Mouse (Mus musculus) forebrain, embryonic 11.5 days (tissue): ENCODE measurements at regions not wholly inside any gene's neighbourhood (a gene's known extent, or its start where the extent isn't known, plus 50 kb on each side); places are given as distances from the start of the nearest gene placed in this dataset.

Experiments used
- ATAC-seq: fragments of 200-750 bp; cut with Nextera tagmentation; replicated peaks from 2 replicates; pipeline ENCODE4 v1.8.0; 2017; ENCODE audit warnings: moderate TSS enrichment; ENCODE audit not compliant: low FRiP score
- DNase-seq: peaks from one replicate; pipeline ENCODE4 v3.0.0-alpha.2; 2017; ENCODE audit warnings: low spot score
- H3K27ac ChIP-seq: fragments of 300-500 bp; sonication (generic); 2 replicates; pipeline ENCODE4 v1.5.1; 2014; ENCODE audit warnings: low read depth, low read length
- H3K27me3 ChIP-seq: fragments of 300-500 bp; sonication (generic); 2 replicates; pipeline ENCODE4 v1.6.1; 2014; ENCODE audit warnings: mild to moderate bottlenecking, low read length, mixed read lengths; ENCODE audit not compliant: control insufficient read depth, insufficient read depth
- H3K36me3 ChIP-seq: fragments of 300-500 bp; sonication (generic); 2 replicates; pipeline ENCODE4 v1.6.1; 2014; ENCODE audit warnings: mild to moderate bottlenecking, low read length, moderate library complexity, mixed read lengths; ENCODE audit not compliant: control insufficient read depth, insufficient read depth
- H3K4me1 ChIP-seq: fragments of 300-500 bp; sonication (generic); replicated peaks from 2 replicates; pipeline ENCODE4 v1.6.1; 2014; ENCODE audit warnings: low read length, mixed read lengths; ENCODE audit not compliant: control insufficient read depth, insufficient read depth
- H3K4me2 ChIP-seq: fragments of 300-500 bp; sonication (generic); 2 replicates; pipeline ENCODE4 v1.6.1; 2014; ENCODE audit warnings: low read depth, mild to moderate bottlenecking, low read length, moderate library complexity, mixed read lengths; ENCODE audit not compliant: severe bottlenecking
- H3K4me3 ChIP-seq: fragments of 300-500 bp; sonication (generic); 2 replicates; pipeline ENCODE4 v1.5.1; 2014; ENCODE audit warnings: low read depth, low read length
- H3K9ac ChIP-seq: fragments of 300-500 bp; sonication (generic); 2 replicates; pipeline ENCODE4 v1.6.1; 2014; ENCODE audit warnings: low read length
- H3K9me3 ChIP-seq: fragments of 300-500 bp; sonication (generic); 2 replicates; pipeline ENCODE4 v1.6.1; 2016; ENCODE audit warnings: low read length, mixed read lengths; ENCODE audit not compliant: control insufficient read depth
- WGBS: fragments of 180-500 bp; shearing (Covaris S2); extraction: QIAGEN DNeasy Blood & Tissue Kit; methylation state at CpG from one replicate; pipeline ENCODE4 v1.1.7; 2014; 5-methylcytosine and 5-hydroxymethylcytosine counted together

DNA sequence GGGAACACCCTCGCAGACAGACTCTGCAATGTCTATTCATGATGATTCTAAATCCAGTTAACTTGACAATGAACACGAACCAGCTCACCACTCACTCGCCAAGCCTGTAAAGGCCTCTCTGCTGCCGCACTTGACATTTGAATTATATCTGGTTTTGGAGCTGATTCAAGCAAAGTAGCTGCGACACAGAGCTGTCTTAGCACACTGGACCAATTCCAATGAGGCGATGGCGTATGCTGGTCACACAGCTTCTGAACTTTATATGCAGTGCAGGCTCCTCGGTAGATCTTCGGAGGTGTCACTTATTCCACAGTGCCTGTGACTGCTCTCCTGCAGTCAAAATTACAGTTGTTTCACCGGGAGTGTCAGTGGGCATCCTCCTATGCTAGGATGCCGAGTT is 115.4 kb downstream of the Hhipl2 start:
- ATAC-seq (no peak), DNase-seq (no peak)
- Histone ChIP-seq H3K9ac (no peak overlapping the region), H3K27ac (no peak overlapping the region), H3K4me3 (no peak overlapping the region), H3K36me3 (no peaks in the 10 kb centered on the region), H3K4me2 (no peak overlapping the region), H3K27me3 (no peaks in the 10 kb centered on the region), H3K9me3 (no peaks in the 10 kb centered on the region), H3K4me1 (no peaks in the 10 kb centered on the region)
- WGBS: 90% methylated on average over 11 of the region's 11 CpGs

DNA sequence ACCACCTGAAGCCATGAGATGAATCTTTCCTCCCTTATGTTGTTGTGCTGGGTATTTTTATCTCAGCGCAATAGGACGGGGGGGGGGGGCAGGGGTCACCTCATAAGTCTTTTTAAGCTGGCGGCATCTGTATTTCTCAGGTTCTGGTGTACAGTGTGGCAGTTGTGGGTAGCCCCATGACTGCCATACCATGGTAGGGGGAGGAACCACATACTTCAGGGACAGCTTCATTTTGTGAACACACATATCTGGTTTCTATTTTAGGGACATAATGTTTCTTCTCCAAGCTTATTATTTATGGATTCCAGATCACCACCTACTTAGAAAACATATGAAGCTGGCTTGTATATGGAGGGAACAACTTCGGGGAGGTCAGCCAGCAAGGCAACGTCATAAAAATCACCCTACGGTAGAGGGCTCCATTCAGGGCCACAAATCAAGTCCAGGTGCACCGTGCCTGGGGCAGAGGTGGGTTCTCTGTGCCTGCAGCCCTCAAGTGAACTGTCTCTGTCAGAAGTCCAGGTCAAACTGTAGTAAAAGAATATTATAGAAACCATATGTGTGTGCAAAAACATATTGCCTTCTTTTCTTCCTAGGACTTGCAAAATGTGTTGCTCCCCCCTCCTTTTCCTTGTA is 130.9 kb downstream of the Hhipl2 start:
- Histone ChIP-seq H3K9ac (no peak overlapping the region), H3K36me3 (no peaks in the 10 kb centered on the region), H3K27me3 (no peaks in the 10 kb centered on the region), H3K4me2 (no peak overlapping the region), H3K4me1 (no peaks in the 10 kb centered on the region), H3K4me3 (no peak overlapping the region), H3K27ac (no peak overlapping the region), H3K9me3 (no peaks in the 10 kb centered on the region)
- WGBS: 86% methylated on average over 7 of the region's 7 CpGs
- ATAC-seq (no peak), DNase-seq (no peak)

DNA sequence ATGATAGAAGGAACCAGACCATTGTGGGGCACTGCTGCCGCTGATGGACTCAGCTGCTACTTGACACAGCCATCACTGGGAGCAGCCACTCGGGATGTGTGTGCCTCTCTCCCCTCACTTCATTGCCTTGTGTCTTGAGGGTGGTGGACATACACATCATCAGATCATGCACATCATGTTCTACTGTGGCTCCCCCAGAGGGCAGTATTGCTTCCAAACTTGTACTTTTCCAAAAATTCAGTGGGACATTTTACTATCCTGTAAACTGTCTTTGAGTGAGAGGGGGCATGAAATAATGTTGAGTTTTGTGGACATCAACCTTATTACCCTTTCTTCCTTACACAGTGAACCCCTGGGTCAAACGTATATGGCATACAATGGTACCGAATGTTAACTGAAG is 134.6 kb downstream of the Hhipl2 start:
- Histone ChIP-seq H3K4me1 (no peaks in the 10 kb centered on the region), H3K9me3 (no peaks in the 10 kb centered on the region), H3K36me3 (no peaks in the 10 kb centered on the region), H3K9ac (no peak overlapping the region), H3K27ac (no peak overlapping the region), H3K4me3 (no peak overlapping the region), H3K27me3 (no peaks in the 10 kb centered on the region), H3K4me2 (no peak overlapping the region)
- no peak for DNase-seq
- WGBS: 94% methylated on average over 4 of the region's 4 CpGs
- no peak for ATAC-seq

DNA sequence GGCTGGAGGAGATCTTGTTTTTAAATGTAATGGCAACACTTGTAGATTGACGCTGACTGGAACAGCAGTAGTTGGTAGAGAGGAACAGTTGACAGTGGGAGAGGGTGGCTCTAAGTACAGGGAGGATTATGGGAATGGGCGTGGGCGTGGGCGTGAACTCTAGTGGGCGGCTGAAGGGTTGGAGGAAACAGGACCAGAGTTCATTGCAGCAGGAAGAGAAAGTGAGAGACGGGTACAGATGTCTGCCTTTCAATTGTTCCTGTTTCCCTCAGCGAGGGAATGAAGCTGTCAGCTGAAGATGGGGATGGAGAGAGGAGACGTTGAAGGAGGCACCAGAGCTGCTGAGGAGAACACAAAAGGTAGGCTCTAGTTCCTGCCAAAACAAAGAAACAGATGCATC is 135.2 kb downstream of the Hhipl2 start:
- H3K4me1 ChIP-seq: no peaks in the 10 kb centered on the region
- no peaks in the 10 kb centered on the region for H3K36me3 ChIP-seq
- H3K27me3 ChIP-seq: no peaks in the 10 kb centered on the region
- no peak overlapping the region for H3K4me2 ChIP-seq
- H3K4me3 ChIP-seq: no peak overlapping the region
- 86% methylated on average over 8 of the region's 8 CpGs for WGBS
- ATAC-seq (no peak), DNase-seq (no peak)
- no peak overlapping the region for H3K9ac ChIP-seq
- H3K9me3 ChIP-seq: no peaks in the 10 kb centered on the region
- no peak overlapping the region for H3K27ac ChIP-seq

DNA sequence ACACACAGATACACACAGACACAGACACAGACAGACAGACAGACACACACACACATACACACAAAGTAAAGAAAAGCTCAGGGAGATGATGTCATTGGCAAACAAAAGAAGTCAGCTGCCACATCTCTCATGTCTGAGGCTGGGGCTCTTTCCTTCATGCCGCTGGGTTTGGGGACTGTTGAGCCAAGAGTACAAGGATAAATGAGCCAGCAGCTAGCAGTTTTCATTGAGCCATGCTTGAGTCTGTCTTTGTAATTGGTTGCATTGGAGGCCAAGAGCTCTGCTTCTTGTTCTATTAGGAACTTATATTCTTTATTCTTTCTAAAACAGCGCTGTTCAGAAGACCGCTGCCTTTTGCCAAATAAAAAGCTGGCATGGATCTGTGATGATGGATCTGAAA is 144.8 kb downstream of the Hhipl2 start:
- DNase-seq (no peak), ATAC-seq (no peak)
- 90% methylated on average over 3 of the region's 3 CpGs for WGBS

DNA sequence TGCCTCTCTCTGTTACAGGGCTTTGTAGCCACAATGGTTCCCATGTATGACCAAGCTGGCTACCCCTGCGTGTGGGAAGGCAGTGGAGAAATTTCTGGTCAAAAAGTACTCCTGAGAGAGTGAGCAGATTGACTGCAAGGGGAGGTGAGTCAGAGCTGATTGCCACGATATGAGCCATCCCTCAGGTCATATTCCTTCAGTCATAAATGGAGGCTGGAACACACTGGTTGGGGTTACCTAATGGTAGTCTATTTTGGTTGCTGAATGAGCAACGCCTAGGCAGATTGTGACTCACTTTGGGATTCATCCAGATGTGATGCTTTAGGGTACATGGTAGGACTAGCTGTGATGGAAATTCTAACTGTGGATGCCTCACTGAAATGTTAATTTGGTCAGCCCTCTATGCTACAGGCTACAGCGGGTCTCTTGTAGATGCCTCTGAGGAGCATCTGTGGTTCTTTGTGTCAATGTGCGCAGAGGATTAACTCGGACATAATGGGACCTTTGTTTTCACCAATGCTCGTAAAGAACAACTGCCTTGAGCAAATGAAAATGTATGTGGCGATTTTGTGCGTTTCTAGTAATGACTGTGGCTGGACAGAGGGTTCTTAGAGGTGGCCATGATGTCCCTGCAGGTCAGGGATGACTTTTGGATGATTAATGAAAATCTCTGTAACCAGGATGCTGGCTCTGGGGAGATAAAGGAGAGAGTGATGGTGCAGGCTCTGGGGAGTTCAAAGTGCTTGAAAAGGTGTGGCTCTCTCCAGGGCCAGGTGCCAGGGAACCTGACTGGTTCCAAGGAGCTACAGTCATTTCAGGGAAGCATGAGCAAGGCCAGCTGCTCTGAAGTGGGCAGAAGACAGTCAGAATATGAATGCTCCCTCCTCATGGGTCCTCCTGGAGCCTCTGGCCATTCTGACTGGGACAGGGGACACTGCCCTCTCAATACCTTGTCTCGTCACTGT is 155.9 kb downstream of the Hhipl2 start:
- 47% methylated on average over 10 of the region's 10 CpGs for WGBS

More for the DNA sequence above, 144.8 kb downstream of the Hhipl2 start:
- Histone ChIP-seq H3K9me3 (no peaks in the 10 kb centered on the region), H3K4me2 (no peak overlapping the region), H3K27ac (no peak overlapping the region), H3K27me3 (no peaks in the 10 kb centered on the region), H3K4me1 (no peaks in the 10 kb centered on the region), H3K4me3 (no peak overlapping the region), H3K9ac (no peak overlapping the region), H3K36me3 (no peaks in the 10 kb centered on the region)

DNA sequence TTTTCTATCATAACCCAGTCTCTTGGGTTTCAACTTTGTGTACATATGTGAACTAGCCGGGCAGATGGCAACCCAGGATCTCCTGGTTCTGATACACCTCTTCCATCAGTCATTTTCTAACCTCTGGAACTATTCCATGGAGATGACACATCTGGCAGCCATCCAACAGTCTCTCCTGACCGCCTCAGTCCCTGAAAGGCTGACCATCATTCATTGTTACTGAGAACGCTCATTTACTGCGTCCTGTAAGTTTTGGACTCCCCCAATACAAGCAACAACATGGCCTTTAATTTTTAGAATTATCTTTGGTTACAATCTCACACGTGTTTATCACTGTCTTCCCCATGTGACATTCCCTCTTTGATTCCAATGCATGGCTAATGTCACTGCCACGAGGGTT is 166.8 kb downstream of the Hhipl2 start:
- 84% methylated on average over 6 of the region's 6 CpGs for WGBS
- no peak overlapping the region for H3K4me3 ChIP-seq
- H3K27ac ChIP-seq: no peak overlapping the region
- no peaks in the 10 kb centered on the region for H3K9me3 ChIP-seq
- ATAC-seq (no peak), DNase-seq (peak; percentile 25)
- no peaks in the 10 kb centered on the region for H3K4me1 ChIP-seq
- no peak overlapping the region for H3K9ac ChIP-seq
- no peaks in the 10 kb centered on the region for H3K27me3 ChIP-seq
- no peak overlapping the region for H3K4me2 ChIP-seq
- H3K36me3 ChIP-seq: no peaks in the 10 kb centered on the region

More for the DNA sequence above, 155.9 kb downstream of the Hhipl2 start:
- Histone ChIP-seq H3K4me1 (no peaks in the 10 kb centered on the region), H3K27me3 (no peaks in the 10 kb centered on the region), H3K4me2 (no peak overlapping the region), H3K36me3 (no peaks in the 10 kb centered on the region), H3K27ac (no peak overlapping the region), H3K4me3 (no peak overlapping the region), H3K9me3 (no peaks in the 10 kb centered on the region; the same call in 1 of the 2 replicates), H3K9ac (no peak overlapping the region)
- DNase-seq (no peak), ATAC-seq (no peak; the same call in 1 of the 2 replicates)

DNA sequence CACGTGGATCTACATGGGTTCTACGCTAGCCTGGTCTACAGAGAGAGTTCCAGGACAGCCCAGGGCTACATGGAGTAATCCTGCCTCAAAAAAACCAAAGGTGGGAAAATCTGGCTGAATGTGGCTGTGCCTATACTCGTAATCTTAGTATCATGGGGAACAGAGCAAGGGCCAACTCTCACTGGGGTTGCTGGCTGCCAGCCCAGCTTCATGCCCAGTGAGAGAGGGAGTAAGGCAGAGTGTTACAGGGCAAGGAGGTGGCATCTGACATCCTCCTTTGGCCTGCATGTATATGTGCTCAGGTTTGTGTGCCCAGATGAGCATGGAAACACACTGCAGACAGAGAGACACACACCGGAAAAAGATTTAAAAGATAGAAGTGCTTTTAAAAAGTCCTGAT is 168.4 kb downstream of the Hhipl2 start:
- ATAC-seq (no peak), DNase-seq (peak; percentile 14)
- 85% methylated on average over 4 of the region's 4 CpGs for WGBS
- H3K9ac ChIP-seq: no peak overlapping the region
- no peaks in the 10 kb centered on the region for H3K9me3 ChIP-seq
- no peak overlapping the region for H3K4me2 ChIP-seq
- H3K4me3 ChIP-seq: no peak overlapping the region
- no peaks in the 10 kb centered on the region for H3K4me1 ChIP-seq
- H3K27me3 ChIP-seq: no peaks in the 10 kb centered on the region
- H3K36me3 ChIP-seq: no peaks in the 10 kb centered on the region
- no peak overlapping the region for H3K27ac ChIP-seq
